Mouse (Mus musculus): ENCODE measurements around the gene Ttll5. TPM values are rescaled to one million over a fixed set of nuclear protein-coding genes. Genes with fewer than 3 reads are reported as not detected.

Ttll5 gene
- polyA plus RNA-seq (2015; fragmentation: Nextera tagmentation; extraction: Ambion mirVana), result 8.7 and 10.6 TPM in 2 replicates

DNA sequence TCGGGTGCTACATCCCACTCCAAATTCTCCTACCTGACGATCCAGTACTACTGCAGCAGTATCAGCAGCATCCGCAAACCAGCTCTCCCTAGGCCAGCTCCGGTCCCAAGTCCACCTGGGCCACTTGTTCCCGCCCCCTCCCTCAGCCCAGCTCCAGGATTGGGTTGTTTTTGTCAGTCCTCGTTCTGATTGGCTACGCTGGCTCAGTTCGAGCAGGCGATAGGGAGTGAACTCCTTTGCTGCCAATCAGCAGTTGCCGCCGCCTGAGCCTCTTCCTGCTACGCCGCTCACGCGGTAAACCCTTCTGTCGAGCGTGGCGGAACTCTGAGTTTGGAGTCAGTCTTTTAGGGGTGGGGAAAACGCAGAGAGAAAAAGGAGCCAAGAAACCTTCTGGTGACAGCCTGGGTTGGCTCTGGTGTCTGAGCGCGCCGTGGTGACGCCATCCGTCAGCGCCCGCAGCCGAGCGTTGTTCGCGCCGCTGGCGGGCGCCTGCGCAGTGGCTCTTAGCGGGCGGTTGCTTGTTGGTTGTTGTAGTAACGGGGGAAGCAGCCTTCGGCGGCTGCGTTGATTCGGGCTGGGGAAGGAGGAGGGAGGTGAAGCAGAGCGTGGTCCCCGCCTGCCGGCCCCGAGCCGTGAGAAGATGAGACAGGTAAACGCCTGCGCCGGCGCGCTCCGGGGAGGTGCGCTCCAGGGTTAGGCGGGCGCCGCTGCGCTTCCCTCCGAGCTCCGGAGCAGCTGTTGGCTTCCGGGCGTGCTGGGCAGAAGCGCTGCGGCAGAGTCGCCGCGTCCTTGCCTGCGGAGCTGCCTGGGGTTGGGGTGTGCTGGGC is at the start of gene Ttll5, which contains the start of gene Erg28:
Ttll5 (plus strand) TSS at position 222 of the 827 bp plus-strand sequence.
Erg28 (minus strand) TSS at position 113 of the 827 bp plus-strand sequence.
- DNase-seq (ENCODE audit: low spot score), result peak; percentile 97

DNA sequence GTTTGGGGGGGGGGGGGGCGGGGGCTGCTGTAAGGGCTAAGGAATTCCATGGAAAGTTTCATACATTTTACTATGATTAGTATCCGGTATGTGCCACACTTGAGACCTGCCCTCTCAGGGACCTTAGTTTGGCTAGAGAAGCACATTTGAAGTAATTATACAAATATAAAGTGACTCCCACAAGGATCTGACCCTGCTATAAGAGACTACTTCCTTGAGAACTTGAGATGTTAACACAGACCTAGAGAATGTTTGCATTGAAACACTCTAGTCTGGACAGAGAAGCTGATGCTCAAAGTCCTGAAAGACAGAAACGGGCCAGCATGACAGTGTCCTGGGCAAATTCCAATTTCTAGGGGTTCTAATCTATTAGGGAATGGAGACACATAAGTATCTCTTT is 45.5 kb upstream of the Ttll5 start:
- DNase-seq (ENCODE audit: low spot score), result no peak

DNA sequence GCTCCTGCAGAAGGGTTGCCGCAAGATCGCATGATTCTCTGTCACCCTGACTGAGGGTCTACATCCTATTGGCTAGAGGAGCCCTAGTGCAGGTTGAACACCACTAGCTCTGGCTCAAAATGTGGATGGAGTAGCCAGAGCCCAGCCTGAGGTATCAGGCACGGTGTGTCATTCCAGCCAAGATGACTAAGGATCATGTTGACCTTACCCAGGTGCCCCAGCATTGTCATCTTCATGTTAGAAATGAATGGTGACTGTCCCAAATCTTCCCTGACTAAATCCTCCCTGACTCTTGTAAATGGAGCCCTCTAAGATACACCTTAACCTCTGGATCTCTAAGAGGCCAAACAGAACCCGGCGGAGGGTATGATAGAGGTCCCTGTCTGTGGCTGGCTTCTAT is 44.8 kb upstream of the Ttll5 start:
- DNase-seq (ENCODE audit: low spot score), result no peak

GRCm38 (mm10) chr12:85781606-85782005 is 42.9 kb upstream of the Ttll5 start:
- no peak for DNase-seq (ENCODE audit: low spot score)

- no peak for DNase-seq (ENCODE audit: low spot score)
Observed at GRCm38 (mm10) chr12:85784916-85785815, 39.3 kb upstream of the Ttll5 start.

DNA sequence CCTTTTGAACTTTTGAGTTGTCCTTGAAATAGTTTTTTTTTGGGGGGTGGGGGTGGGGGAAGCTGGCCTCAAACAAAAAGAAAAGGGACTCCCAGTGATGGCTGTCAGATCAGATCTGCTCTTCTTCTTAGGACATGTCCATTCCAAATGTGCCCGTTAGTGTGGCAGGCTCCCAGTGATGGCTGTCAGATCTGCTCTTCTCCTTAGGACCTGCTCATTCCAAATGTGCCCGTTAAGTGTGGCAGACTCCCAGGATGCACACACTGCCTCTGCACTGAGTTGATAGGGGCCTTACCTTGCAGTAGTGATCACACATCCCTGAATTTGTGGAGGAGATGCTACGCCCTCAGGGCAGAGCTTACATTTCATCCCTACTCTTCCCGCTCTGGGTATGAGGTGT is 32.3 kb upstream of the Ttll5 start:
- no peak for DNase-seq (ENCODE audit: low spot score)

- no peak for DNase-seq (ENCODE audit: low spot score)
Observed at GRCm38 (mm10) chr12:85792821-85793346, 31.6 kb upstream of the Ttll5 start.

GRCm38 (mm10) chr12:85794094-85794493 is 30.4 kb upstream of the Ttll5 start:
- no peak for DNase-seq (ENCODE audit: low spot score)

- no peak for DNase-seq (ENCODE audit: low spot score)
Observed at GRCm38 (mm10) chr12:85795551-85795950, 28.9 kb upstream of the Ttll5 start.

- no peak for DNase-seq (ENCODE audit: low spot score)
Observed at GRCm38 (mm10) chr12:85800031-85800430, 24.4 kb upstream of the Ttll5 start.

- no peak for DNase-seq (ENCODE audit: low spot score)
Observed at GRCm38 (mm10) chr12:85809726-85810125, 14.7 kb upstream of the Ttll5 start.

DNA sequence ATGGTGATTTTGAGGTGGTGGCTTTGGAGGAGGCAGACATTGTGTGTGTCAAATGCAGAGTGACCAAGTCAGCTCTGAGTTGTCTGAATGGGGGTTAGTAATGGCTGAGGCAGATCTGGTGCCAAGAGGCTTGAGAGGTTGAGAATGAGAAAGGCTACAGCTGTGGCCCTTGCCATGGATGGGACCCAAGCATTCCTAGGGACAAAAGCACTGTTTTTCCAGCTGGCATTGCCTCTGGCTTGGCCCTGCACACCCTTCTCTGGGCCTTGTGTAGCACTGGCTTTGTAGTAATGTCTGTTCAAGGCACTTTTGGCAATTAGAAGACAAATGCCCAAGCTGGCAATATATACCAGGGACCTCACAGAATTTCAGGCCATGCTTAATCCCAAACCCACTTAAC is 13.5 kb upstream of the Ttll5 start:
- no peak for DNase-seq (ENCODE audit: low spot score)

DNA sequence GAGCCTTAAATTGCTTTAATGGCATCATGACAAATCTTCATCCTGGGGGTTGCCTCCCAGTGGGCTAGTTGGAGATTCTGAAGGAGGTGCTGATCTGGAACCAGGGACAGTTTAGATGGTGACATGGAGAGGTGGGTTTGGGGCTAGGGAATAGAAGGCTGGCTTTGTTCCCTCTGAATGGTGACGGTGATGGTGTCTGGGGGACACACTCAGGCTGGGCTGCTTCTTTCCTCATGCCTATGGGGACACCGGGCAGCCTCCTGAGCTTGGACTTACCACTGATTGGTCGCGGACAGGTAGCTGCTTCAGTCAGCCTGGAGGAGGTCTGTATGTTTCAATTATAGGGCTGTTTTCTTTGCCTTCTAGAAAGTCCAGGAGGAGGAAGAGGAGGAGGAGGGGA is 12.8 kb upstream of the Ttll5 start:
- no peak for DNase-seq (ENCODE audit: low spot score)

DNA sequence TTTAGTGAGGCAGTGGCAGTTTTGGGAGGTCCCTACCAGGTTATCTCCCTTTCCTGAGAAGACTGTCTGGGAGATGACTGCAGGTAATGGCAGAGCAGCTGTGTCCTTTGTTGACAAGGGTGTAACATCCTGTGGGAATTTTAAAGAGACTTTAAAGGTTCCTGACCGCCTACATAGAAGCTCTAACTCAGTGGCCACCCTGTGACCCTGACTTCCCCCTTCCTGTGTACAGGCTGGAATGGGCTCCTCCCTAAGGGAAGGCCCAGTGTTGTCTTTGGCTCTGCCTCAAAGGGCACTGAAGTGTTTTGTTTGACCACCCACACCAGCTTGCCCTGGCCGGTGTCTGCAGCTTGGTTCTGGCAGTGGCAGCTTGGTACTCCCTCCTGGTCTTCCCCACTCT is 10.9 kb upstream of the Ttll5 start:
- DNase-seq (ENCODE audit: low spot score), result no peak

- no peak for DNase-seq (ENCODE audit: low spot score)
Observed at GRCm38 (mm10) chr12:85822051-85822450, 2.4 kb upstream of the Ttll5 start.

- no peak for DNase-seq (ENCODE audit: low spot score)
Observed at GRCm38 (mm10) chr12:85825361-85825760, 902 bp downstream of the Ttll5 start.

- DNase-seq (ENCODE audit: low spot score), result no peak
Observed at GRCm38 (mm10) chr12:85825822-85826221, 1.4 kb downstream of the Ttll5 start.

GRCm38 (mm10) chr12:85828856-85829255 is 4.4 kb downstream of the Ttll5 start:
- no peak for DNase-seq (ENCODE audit: low spot score)

- DNase-seq (ENCODE audit: low spot score), result no peak
Observed at GRCm38 (mm10) chr12:85829866-85830265, 5.4 kb downstream of the Ttll5 start.

DNA sequence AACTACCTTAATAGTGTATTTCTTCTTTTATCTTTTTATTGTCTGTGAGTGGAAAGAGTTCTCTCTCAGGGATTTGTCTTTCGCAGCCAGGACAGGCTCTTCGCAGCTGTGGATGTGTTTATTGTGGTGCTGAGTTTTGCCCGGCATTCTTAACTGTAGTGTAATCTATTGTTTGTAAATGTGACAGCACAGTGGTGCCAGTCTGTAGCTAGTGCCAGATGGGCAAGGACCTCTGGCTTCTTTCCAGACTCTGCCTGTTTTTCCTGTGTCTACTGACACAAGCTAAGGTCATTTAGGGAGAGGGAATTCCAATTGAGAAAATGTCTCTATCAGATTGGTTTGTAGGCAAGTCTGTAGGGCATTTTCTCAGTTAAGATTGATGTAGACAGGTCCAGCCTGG is 6.2 kb downstream of the Ttll5 start:
- DNase-seq (ENCODE audit: low spot score), result no peak

DNA sequence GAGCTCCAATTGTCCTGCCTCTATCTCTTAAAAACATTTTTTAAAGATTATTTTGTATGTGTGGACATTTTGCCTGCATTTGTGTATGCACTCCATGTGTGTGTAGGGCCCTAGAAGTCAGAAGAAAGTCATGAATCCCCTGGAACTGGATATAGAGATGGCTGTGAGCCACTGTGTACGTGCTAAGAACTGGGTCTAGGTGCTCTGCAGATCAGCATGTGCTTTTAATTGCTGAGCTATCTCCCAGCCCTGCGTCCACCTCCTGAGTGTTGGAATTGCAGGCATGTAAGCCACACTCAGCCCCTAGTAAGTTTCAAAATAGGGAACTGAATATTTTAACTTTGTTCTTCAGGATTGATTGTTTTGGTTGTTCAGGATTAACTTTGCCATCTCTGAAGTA is 10.1 kb downstream of the Ttll5 start:
- no peak for DNase-seq (ENCODE audit: low spot score)

GRCm38 (mm10) chr12:85837765-85838164 is 13.3 kb downstream of the Ttll5 start:
- no peak for DNase-seq (ENCODE audit: low spot score)
